Mouse (Mus musculus) midbrain, postnatal 0 days (tissue): ENCODE data around the gene Vmn2r29. TPM values are rescaled to one million over a fixed set of nuclear protein-coding genes. Genes with fewer than 3 reads are reported as not detected.

Experiments
- ATAC-seq: fragments of 200-750 bp; cut with Nextera tagmentation; 2 replicates; pipeline ENCODE4 v1.8.0; 2017; ENCODE audit warnings: moderate number of reproducible peaks, mild to moderate bottlenecking, moderate TSS enrichment, moderate library complexity; ENCODE audit not compliant: low FRiP score
- DNase-seq: peaks from one replicate; pipeline ENCODE4 v3.0.0-alpha.2; 2015; ENCODE audit warnings: low spot score
- H3K27ac ChIP-seq: fragments of 300-500 bp; sonication (generic); 2 replicates; pipeline ENCODE4 v1.5.1; 2014; ENCODE audit warnings: low read depth, mild to moderate bottlenecking, low read length, mixed read lengths
- H3K27me3 ChIP-seq: fragments of 300-500 bp; sonication (generic); 2 replicates; pipeline ENCODE4 v1.6.1; 2014; ENCODE audit warnings: low read length, control low read depth, mixed read lengths; ENCODE audit not compliant: insufficient read depth
- H3K36me3 ChIP-seq: fragments of 300-500 bp; sonication (generic); 2 replicates; pipeline ENCODE4 v1.6.1; 2014; ENCODE audit warnings: low read length, control low read depth, mixed read lengths; ENCODE audit not compliant: insufficient read depth
- H3K4me1 ChIP-seq: fragments of 300-500 bp; sonication (generic); 2 replicates; pipeline ENCODE4 v1.6.1; 2014; ENCODE audit warnings: mild to moderate bottlenecking, control low read depth, antibody characterized with exemption, low read length, mixed read lengths; ENCODE audit not compliant: insufficient read depth
- H3K4me2 ChIP-seq: fragments of 300-500 bp; sonication (generic); 2 replicates; pipeline ENCODE4 v1.6.1; 2014; ENCODE audit warnings: low read depth, mild to moderate bottlenecking, low read length, mixed read lengths; ENCODE audit not compliant: poor library complexity, severe bottlenecking
- H3K4me3 ChIP-seq: fragments of 300-500 bp; sonication (generic); 2 replicates; pipeline ENCODE4 v1.5.1; 2014; ENCODE audit warnings: low read depth, mild to moderate bottlenecking, low read length, moderate library complexity
- H3K9ac ChIP-seq: fragments of 300-500 bp; sonication (generic); replicated peaks from 2 replicates; pipeline ENCODE4 v1.6.1; 2014; ENCODE audit warnings: mild to moderate bottlenecking, low read length, moderate library complexity, mixed read lengths; ENCODE audit not compliant: poor library complexity, severe bottlenecking
- H3K9me3 ChIP-seq: fragments of 300-500 bp; sonication (generic); 2 replicates; pipeline ENCODE4 v1.6.1; 2016; ENCODE audit warnings: low read length, control low read depth
- CTCF ChIP-seq: IDR thresholded peaks from 2 replicates; pipeline ENCODE4 v1.5.1; 2016; ENCODE audit warnings: antibody characterized with exemption, mild to moderate bottlenecking
- WGBS: fragments of 180-500 bp; shearing (Covaris S2); extraction: QIAGEN DNeasy Blood & Tissue Kit; methylation state at CpG from one replicate; pipeline ENCODE4 v1.1.7; 2014; 5-methylcytosine and 5-hydroxymethylcytosine counted together
- polyA plus RNA-seq: library from polyadenylated mRNA; unstranded; fragments of >200 nt; fragmentation: Nextera tagmentation; extraction: Ambion mirVana; gene quantifications from 2 replicates; pipeline ENCODE4 v1.2.1, GENCODE M21; 2015
- total RNA-seq: library from RNA; depleted of rRNA; stranded (reverse); fragments of >200 nt; gene quantifications from 2 replicates; pipeline ENCODE4 v1.2.3, GENCODE M21; 2014; rRNA removed

The Vmn2r29 gene
- total and polyA plus RNA-seq, 2 experiments from 2014 or later, result 2.5 TPM

- peak; percentile 77 for DNase-seq
- H3K4me3 ChIP-seq, result peak overlapping the region; percentile 41
- H3K36me3 ChIP-seq, result no peaks in the 10 kb centered on the region; the same call in 1 of the 2 replicates
- H3K27me3 ChIP-seq, result no peaks in the 10 kb centered on the region
- H3K4me2 ChIP-seq, result peak overlapping the region; percentile 35
- no peak overlapping the region for H3K27ac ChIP-seq
- H3K4me1 ChIP-seq, result no peaks in the 10 kb centered on the region
- peak; percentile 85 for TF ChIP-seq CTCF
- WGBS, result 13% methylated on average over 18 of the region's 18 CpGs
- peak overlapping the region; percentile 25; the same call in 1 of the 2 replicates for H3K9ac ChIP-seq
- H3K9me3 ChIP-seq, result no peaks in the 10 kb centered on the region
- peak; percentile 98 for ATAC-seq
Measured at GRCm38 (mm10) chr7:7188191-7188942, 58.8 kb downstream of the Vmn2r29 start.

GRCm38 (mm10) chr7:7187417-7188190 is 59.5 kb downstream of the Vmn2r29 start:
- peak overlapping the region; percentile 35 for H3K4me2 ChIP-seq
- H3K4me1 ChIP-seq, result no peaks in the 10 kb centered on the region
- H3K36me3 ChIP-seq, result peaks cover 6% of the 10 kb centered on the region; the same call in 1 of the 2 replicates
- no peaks in the 10 kb centered on the region for H3K27me3 ChIP-seq
- 43% methylated on average over 13 of the region's 13 CpGs for WGBS
- peak; percentile 75 for ATAC-seq
- H3K9ac ChIP-seq, result peak overlapping the region; percentile 25; the same call in 1 of the 2 replicates
- no peak overlapping the region for H3K27ac ChIP-seq
- DNase-seq, result no peak
- no peak; the same call in 1 of the 2 replicates for TF ChIP-seq CTCF
- H3K9me3 ChIP-seq, result no peaks in the 10 kb centered on the region
- peak overlapping the region; percentile 41 for H3K4me3 ChIP-seq

- DNase-seq, result no peak
- no peak overlapping the region for H3K27ac ChIP-seq
- H3K9me3 ChIP-seq, result no peaks in the 10 kb centered on the region
- no peak for TF ChIP-seq CTCF
- no peak overlapping the region for H3K4me3 ChIP-seq
- ATAC-seq, result no peak
- peaks cover 18% of the 10 kb centered on the region for H3K36me3 ChIP-seq
- no peaks in the 10 kb centered on the region for H3K27me3 ChIP-seq
- H3K9ac ChIP-seq, result no peak overlapping the region
- H3K4me1 ChIP-seq, result no peaks in the 10 kb centered on the region
- no peak overlapping the region for H3K4me2 ChIP-seq
- WGBS, result 93% methylated on average over 1 of the region's 1 CpGs
Measured at GRCm38 (mm10) chr7:7185897-7186296, 61.2 kb downstream of the Vmn2r29 start.

Other genes starting within 250 kb of the Vmn2r29 start
- gene Zfp954, start 125.8 kb downstream of the Vmn2r29 start, total RNA-seq, result 18.6 and 21.1 TPM in 2 replicates
- 13.5 and 14.9 TPM in 2 replicates for gene Zfp954, start 125.8 kb downstream of the Vmn2r29 start, polyA plus RNA-seq
- 3.9 and 4.1 TPM in 2 replicates for gene Zfp773, start 110.6 kb downstream of the Vmn2r29 start, total RNA-seq
- 5.2 TPM in 2 replicates for gene Zfp773, start 110.6 kb downstream of the Vmn2r29 start, polyA plus RNA-seq
- 4.5 and 5.6 TPM in 2 replicates for gene Zfp418, start 76.0 kb downstream of the Vmn2r29 start, total RNA-seq
- gene Zfp418, start 76.0 kb downstream of the Vmn2r29 start, polyA plus RNA-seq, result 0.99 and 1.4 TPM in 2 replicates
- gene Zfp772, start 37.3 kb downstream of the Vmn2r29 start, total RNA-seq, result 7.2 and 9.9 TPM in 2 replicates
- gene Zfp772, start 37.3 kb downstream of the Vmn2r29 start, polyA plus RNA-seq, result 5.4 and 6.0 TPM in 2 replicates
- 13.1 and 13.6 TPM in 2 replicates for gene Gm45844, start 31.0 kb upstream of the Vmn2r29 start, total RNA-seq
- gene Gm45844, start 31.0 kb upstream of the Vmn2r29 start, polyA plus RNA-seq, result 11.4 and 11.7 TPM in 2 replicates
- 154 and 180 TPM in 2 replicates for gene Clcn4, start 53.5 kb upstream of the Vmn2r29 start, total RNA-seq
- gene Clcn4, start 53.5 kb upstream of the Vmn2r29 start, polyA plus RNA-seq, result 211 and 217 TPM in 2 replicates
- not detected in 2 replicates for gene Vmn2r30, start 90.3 kb upstream of the Vmn2r29 start, total RNA-seq
- gene Vmn2r30, start 90.3 kb upstream of the Vmn2r29 start, polyA plus RNA-seq, result not detected in 2 replicates
- gene Gm45783, start 127.2 kb upstream of the Vmn2r29 start, total RNA-seq, result not detected in 2 replicates
- gene Gm45783, start 127.2 kb upstream of the Vmn2r29 start, polyA plus RNA-seq, result not detected in 2 replicates
- not detected in 2 replicates for gene Vmn2r31, start 152.4 kb upstream of the Vmn2r29 start, total RNA-seq
- gene Vmn2r31, start 152.4 kb upstream of the Vmn2r29 start, polyA plus RNA-seq, result not detected in 2 replicates
- gene Vmn2r32, start 232.7 kb upstream of the Vmn2r29 start, total RNA-seq, result not detected in 2 replicates
- not detected in 2 replicates for gene Vmn2r32, start 232.7 kb upstream of the Vmn2r29 start, polyA plus RNA-seq